Mouse (Mus musculus) urinary bladder, postnatal 14 days (tissue): ENCODE results near the gene Otop1.
A peak's percentile ranks its signal among the peaks of the same experiment; 100 is the strongest.

Experiments
- DNase-seq: peaks from one replicate; pipeline ENCODE4 v3.0.0; 2021; ENCODE audit warnings: low spot score

The Otop1 gene

GRCm38 (mm10) chr5:38301761-38302411, 26.1 kb downstream of the Otop1 start:
- DNase-seq: no peak

DNA sequence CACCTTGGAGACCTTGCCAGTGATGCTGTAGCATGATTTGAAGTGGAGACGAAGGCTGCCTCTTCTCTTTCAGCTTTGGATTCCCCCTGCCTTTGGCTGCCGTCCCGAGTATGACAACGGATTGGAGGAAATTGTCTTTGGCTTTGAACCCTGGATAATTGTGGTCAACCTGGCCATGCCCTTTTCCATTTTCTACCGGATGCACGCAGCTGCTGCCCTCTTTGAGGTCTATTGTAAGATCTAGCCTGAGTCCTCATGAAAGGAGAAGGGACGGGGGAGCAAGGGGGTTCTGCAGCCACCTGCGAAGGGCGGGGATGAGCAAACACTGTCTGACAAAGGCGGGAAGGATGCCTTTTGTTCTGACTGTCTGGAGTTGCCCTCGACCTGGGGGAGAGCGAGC, 26.9 kb downstream of the Otop1 start:
- DNase-seq: no peak

GRCm38 (mm10) chr5:38305241-38305640, 29.5 kb downstream of the Otop1 start:
- DNase-seq: no peak

- peak; percentile 91 for DNase-seq
Measured at GRCm38 (mm10) chr5:38307255-38308101, 31.7 kb downstream of the Otop1 start.

- DNase-seq: peak; percentile 61
Measured at GRCm38 (mm10) chr5:38308873-38309272, 33.1 kb downstream of the Otop1 start.

DNA sequence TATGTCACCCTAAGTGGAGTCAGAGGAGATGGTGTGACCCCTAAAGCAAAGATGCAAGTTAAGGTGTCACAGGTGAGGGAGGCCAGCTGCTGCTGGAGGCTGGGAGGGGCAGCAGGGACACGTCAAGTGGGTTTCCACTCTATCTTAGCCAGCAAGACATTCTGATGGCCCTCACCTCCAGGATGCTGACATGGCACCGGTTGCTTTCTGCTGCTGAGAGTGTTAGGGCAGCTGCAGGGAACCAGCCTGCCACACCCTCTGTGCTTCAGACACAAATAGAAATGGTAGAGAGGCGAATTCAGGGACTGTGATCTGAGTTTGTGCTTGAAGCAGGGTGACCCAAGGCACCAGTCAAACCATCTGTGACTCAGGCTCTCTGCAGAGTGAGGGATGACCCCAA, 34.0 kb downstream of the Otop1 start:
- DNase-seq: no peak

GRCm38 (mm10) chr5:38318966-38319786, 43.4 kb downstream of the Otop1 start, which contains the start of gene Drd5:
Drd5 (plus strand) TSS chr5:38319367.
- DNase-seq: no peak

GRCm38 (mm10) chr5:38333381-38333780, 57.6 kb downstream of the Otop1 start:
- DNase-seq: no peak

DNA sequence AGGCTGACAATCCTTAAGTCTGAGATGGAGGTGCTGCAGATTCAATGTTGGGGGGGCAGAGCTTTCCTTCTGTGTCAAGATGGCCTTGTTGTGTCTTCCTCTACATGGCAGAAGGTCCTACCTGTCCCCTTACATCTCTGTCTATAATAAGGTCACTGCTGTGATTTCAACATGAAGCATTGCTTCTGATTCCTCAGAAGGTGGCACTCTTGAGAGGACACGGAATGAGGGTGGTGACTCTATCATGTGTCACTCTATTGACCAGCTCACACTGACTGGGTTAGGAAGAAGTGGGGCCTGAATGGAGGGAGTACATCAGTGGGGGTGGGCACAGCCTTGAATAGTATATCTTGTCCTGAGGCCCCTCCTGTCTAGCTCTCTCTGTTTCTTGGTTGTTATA, 58.8 kb downstream of the Otop1 start:
- no peak for DNase-seq

DNA sequence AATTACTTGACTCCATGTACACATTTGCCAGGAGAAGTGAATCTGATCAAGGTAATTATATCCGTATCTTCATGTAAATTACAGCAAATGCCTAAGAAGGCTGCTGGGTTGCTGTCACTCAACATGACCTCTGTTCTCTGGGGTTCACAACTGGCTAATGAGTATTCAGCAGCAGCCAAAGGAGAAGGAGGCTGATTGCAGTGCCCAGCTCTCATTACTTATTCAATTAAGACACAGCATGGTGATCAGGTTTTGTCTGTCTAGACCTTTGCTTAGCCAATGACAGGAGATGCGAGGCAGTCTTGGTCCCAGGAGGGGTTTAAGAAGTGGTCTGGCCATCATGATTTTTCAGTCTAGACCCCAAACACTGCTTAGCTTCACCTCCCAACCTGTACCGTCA, 67.3 kb downstream of the Otop1 start:
- DNase-seq: no peak

DNA sequence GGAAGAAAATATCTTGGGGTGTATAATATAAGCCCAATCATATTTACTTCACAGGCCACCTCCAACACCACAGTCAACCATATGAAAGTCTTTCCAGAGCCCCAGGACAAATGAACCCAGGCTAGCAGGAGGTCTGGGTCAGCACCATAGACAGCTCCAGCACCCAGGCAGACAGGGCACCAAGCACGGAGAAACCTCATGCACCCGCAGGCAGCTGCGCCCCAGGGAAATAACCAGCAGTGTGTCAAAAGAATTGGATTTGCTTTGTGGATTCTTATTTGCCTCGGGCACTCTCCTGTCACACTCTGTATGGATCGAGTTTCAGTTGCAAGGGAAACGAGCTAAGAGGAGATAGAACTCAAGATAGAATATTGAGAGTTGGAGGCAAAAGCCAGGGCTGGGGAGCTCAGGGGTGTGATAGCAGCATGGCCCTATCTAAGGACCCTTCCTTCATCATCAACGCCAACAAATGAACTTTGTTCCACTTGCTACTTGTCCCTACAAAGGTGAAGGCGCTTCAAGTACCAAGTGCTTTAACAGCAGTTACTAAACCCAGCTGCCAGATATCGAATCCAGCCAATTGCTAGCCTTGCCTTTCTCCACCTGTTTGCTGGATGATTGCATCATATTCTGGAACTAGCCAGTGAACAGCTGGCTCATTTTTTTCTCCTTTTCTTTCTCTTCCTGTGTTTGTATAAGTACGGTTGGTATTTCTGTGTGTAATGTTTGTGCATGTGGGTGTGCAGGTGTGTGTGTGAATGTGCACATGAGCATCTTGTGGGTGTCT, 71.1 kb downstream of the Otop1 start:
- peak; percentile 14 for DNase-seq

DNA sequence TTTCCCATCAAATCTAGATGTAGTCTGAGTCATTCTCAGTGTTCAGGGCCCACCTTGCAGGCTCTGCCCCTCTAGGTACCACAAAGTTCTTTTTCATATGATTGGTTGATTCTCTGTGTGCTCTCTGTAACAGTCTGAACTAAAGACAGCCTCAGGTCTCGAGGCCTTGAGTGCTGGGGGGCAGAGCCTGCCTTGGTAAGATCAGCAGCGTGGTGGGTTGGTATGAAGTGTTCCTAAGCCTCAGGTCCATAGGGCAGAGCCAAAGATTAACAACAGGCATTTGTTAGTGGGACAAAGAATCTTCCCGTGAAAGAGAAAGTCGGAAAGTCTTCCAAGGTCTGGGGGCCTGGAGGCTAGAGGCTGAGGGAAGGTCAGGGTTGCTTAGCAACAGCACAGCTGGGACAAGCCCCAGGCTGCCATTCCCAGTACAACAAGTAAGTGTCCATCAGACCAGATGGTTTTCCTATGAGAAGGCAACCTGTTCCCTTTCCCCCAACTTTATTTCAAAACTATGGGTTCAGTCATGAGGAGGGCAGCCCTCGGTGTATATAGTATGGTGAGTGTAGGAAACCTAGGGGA, 74.7 kb downstream of the Otop1 start:
- no peak for DNase-seq
